Comparison of ENCODE assay signal across 19 mouse cellular contexts in genomic region chr3:142391531-142391930, GRCm38 (mm10). TPM values are rescaled to one million over a fixed set of nuclear protein-coding genes. Genes with fewer than 3 reads are reported as not detected.
A peak's percentile ranks its signal among the peaks of the same experiment; 100 is the strongest.
DNase-seq lines count a peak whose midpoint lies in the region; ATAC-seq and TF ChIP-seq lines count a peak whose summit lies in the region.
"Had no signal": no experiment of that assay in that cellular context is flagged by ENCODE, and none has a peak within 500 bp of the region (broad histone marks: within the 10 kb centered on the region; RNA-seq: fewer than 3 reads in every experiment).

No protein-coding gene starts in this region.

- H3K9me3 ChIP-seq in heart, embryonic 12.5 days (replicated peaks) = no peaks in the 10 kb centered on the region
- H3K9me3 ChIP-seq in heart, postnatal 0 days (replicated peaks; ENCODE audit: control insufficient read depth, low read length) = no peaks in the 10 kb centered on the region
- H3K9me3 ChIP-seq: embryonic facial prominence, embryonic 10.5 days; forebrain, embryonic 10.5 days; hindbrain, embryonic 13.5 days had no signal

- no peak for ATAC-seq in heart, embryonic 12.5 days (ENCODE audit: insufficient number of reproducible peaks, low FRiP score)
- no peak for ATAC-seq in heart, postnatal 0 days (ENCODE audit: insufficient read depth, low read depth)
- ATAC-seq: forebrain, embryonic 14.5 days; hindbrain, postnatal 0 days had no signal

- H3K27ac ChIP-seq in heart, embryonic 12.5 days (ENCODE audit: poor library complexity, severe bottlenecking) = peak overlapping the region; percentile 3; the same call in 1 of the 2 replicates
- peak overlapping the region; percentile 99 for H3K27ac ChIP-seq in heart, postnatal 0 days (ENCODE audit: low read depth)
- H3K27ac ChIP-seq: embryonic facial prominence, embryonic 10.5 days; hindbrain, embryonic 13.5 days; hindbrain, postnatal 0 days had no signal

- H3K27me3 ChIP-seq in heart, embryonic 12.5 days (replicated peaks) = no peaks in the 10 kb centered on the region
- no peaks in the 10 kb centered on the region for H3K27me3 ChIP-seq in heart, postnatal 0 days (ENCODE audit: control insufficient read depth, insufficient read depth, low read length)

- H3K4me2 ChIP-seq in heart, embryonic 12.5 days = no peak overlapping the region; the same call in 1 of the 2 replicates
- H3K4me2 ChIP-seq in heart, postnatal 0 days (ENCODE audit: low read depth, low read length) = peak overlapping the region; percentile 83; the same call in 1 of the 2 replicates
- H3K4me2 ChIP-seq: heart, embryonic 11.5 days; hindbrain, embryonic 13.5 days had no signal

- 55% methylated on average over 5 of the region's 5 CpGs for WGBS in heart, embryonic 12.5 days
- WGBS in heart, postnatal 0 days = 52% methylated on average over 5 of the region's 5 CpGs

- no peak for TF ChIP-seq EP300 in heart, postnatal 0 days (IDR thresholded peaks at IDR 0.05; ENCODE audit: low read depth)

- H3K36me3 ChIP-seq in heart, embryonic 12.5 days = peaks cover 17% of the 10 kb centered on the region
- H3K36me3 ChIP-seq in heart, postnatal 0 days (replicated peaks; ENCODE audit: control insufficient read depth, insufficient read depth, low read length) = peaks cover 18% of the 10 kb centered on the region
- H3K36me3 ChIP-seq: embryonic facial prominence, embryonic 10.5 days; forebrain, embryonic 10.5 days; hindbrain, embryonic 13.5 days had no signal

- H3K4me3 ChIP-seq in heart, embryonic 12.5 days = no peak overlapping the region
- H3K4me3 ChIP-seq in heart, postnatal 0 days (ENCODE audit: low read depth, low read length) = no peak overlapping the region
- H3K4me3 ChIP-seq: embryonic facial prominence, embryonic 10.5 days; erythroblast, embryonic 14.5 days; forebrain, embryonic 10.5 days; hindbrain, embryonic 13.5 days had no signal

- DNase-seq in heart, postnatal 36 days = no peak
- no peak for DNase-seq in heart, postnatal 0 days (ENCODE audit: low spot score)
- no peak for DNase-seq in heart, adult 11 months
- DNase-seq in adrenal gland, postnatal 10 days = peak; percentile 47
- peak; percentile 36 to 67 for DNase-seq in adrenal gland, postnatal 36 days
- no peak for DNase-seq in urinary bladder, postnatal 36 days (ENCODE audit: low spot score in 2 of 2)
- no peak for DNase-seq in kidney, adult 11 months
- DNase-seq: cerebellum, adult 2 months; cerebellum, postnatal 10 days; gastrocnemius, postnatal 10 days; kidney, adult 18-20 months had no signal

- intact Hi-C loops in heart, postnatal 36 days (cut with DNase I) = no loop called here

- TF ChIP-seq CTCF in heart, postnatal 0 days (IDR thresholded peaks at IDR 0.05; ENCODE audit: low read depth) = no peak

- peaks cover 27% of the 10 kb centered on the region for H3K4me1 ChIP-seq in heart, embryonic 12.5 days (replicated peaks)
- peaks cover 21% of the 10 kb centered on the region for H3K4me1 ChIP-seq in heart, postnatal 0 days (ENCODE audit: control insufficient read depth, insufficient read depth)

- H3K9ac ChIP-seq in heart, embryonic 12.5 days = no peak overlapping the region
- H3K9ac ChIP-seq in heart, postnatal 0 days (replicated peaks; ENCODE audit: low read depth, low read length) = no peak overlapping the region; the same call in 1 of the 2 replicates
- H3K9ac ChIP-seq: hindbrain, embryonic 13.5 days had no signal

RNA-seq across cellular contexts. Expression of gene Pdlim5, which starts 4.0 kb away (rescaled TPM):
- polyA plus RNA-seq in heart, embryonic 12.5 days (2016; fragmentation: Nextera tagmentation; extraction: Ambion mirVana) = 218 and 224 TPM in 2 replicates
- 100 to 1,000 TPM; 634 to 793 TPM for total RNA-seq in heart, postnatal 36 days (2021)
- 512 and 650 TPM in 2 replicates for total RNA-seq in heart, postnatal 0 days (2014; rRNA removed; ENCODE audit: low replicate concordance)
- polyA plus RNA-seq in heart, postnatal 0 days (2015; fragmentation: Nextera tagmentation; extraction: Ambion mirVana) = 336 and 367 TPM in 2 replicates
- 10 to 100 TPM; 55.8 to 79.6 TPM for total RNA-seq in adrenal gland, postnatal 10 days (2021)
- 10 to 100 TPM; 58.1 to 75.7 TPM for total RNA-seq in adrenal gland, postnatal 36 days (2021)

Comparison
In these comparisons a context has a peak if more than half of its experiments do, and no peak if none do; other contexts are left out.
1. DNase-seq: peak in adrenal gland, postnatal 10 days (single experiment) and adrenal gland, postnatal 36 days (2 of 2); none in heart, postnatal 36 days (0 of 2), heart, postnatal 0 days (single experiment), heart, adult 11 months (single experiment), urinary bladder, postnatal 36 days (0 of 2) and kidney, adult 11 months (single experiment).